Mouse (Mus musculus) embryo, embryonic 11.5 days (tissue): Measurements from ENCODE around the gene Xrra1.

ENCODE experiments used
- DNase-seq: peaks from one replicate; pipeline ENCODE4 v3.0.0-alpha.2; 2012; ENCODE audit warnings: low read depth, low spot score

Gene Xrra1

DNA sequence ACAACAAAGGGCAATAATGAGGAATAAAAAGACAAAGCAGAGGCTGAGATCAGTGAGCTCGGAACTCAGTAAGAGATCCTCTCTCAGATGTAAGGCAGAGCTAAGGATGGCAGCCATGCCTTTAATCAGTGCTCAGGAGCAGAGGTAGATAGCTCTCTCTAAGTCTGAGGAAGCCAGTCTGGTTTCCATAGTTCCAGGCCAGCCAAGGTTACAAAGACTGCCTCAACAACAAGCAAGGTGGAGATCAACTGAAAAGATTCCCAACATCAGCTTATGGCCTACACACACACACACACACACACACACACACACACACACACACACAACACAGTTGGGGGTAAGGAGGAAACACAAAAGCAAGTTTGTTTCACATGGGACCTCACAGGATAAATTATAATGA lies 7.8 kb upstream of the Xrra1 start:
- DNase-seq, result no peak

DNA sequence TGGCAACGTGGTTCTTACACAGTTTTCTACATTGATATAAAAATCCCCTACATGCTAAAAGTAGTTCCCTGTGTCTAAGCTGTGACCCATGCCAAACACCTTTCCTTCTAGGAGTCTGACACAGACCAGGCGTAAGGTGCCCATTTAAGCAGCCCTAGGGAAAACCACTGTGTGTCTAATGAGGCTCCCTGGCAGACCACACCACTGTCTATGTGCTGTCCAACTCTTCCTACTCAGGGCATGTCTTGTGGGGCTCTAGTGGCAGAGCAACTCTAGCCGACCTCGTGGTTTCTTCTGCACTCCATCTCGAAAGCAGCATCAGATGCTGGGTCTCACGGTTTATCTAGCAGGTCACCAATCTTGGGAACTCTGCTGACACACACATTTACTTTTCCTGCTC lies 7.3 kb upstream of the Xrra1 start:
- DNase-seq, result no peak

DNA sequence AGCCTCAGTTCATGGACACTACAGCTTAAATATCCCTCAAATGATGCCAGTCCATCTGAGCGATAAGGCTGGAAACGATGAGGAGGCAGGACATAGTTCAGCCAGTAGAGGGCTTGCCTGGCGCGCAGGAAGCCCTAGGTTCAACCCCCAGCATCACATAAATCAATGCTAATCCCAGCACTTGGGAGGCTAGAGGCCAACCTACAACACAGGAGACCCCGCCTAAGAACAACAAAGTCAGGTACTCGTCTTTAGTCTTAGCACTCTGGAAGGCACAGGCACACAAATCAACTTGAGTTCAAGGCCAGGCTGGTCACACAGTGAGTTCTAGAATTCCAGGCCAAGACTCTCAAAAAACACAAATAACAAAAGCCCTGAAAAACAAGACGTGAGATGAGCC lies 5.6 kb upstream of the Xrra1 start:
- DNase-seq, result no peak

DNA sequence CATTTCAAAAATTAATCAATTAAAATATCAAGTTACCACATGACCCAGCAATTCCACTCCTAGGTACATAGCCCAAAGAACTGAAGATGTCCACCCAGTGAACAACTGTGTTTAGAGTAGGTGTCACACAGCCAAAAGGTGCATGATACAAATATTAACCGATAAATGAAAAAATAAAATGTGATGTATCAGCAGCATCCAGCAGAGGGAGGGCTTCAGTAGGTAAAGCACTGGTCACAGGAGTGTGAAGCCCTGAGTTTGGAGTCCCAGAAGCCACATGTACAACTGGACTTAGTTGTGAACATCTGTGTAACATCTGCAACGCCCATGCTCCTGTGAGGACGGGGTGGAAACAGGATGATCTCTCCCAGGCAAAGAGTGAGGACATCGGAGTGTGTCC lies 4.6 kb upstream of the Xrra1 start:
- DNase-seq, result no peak

DNA sequence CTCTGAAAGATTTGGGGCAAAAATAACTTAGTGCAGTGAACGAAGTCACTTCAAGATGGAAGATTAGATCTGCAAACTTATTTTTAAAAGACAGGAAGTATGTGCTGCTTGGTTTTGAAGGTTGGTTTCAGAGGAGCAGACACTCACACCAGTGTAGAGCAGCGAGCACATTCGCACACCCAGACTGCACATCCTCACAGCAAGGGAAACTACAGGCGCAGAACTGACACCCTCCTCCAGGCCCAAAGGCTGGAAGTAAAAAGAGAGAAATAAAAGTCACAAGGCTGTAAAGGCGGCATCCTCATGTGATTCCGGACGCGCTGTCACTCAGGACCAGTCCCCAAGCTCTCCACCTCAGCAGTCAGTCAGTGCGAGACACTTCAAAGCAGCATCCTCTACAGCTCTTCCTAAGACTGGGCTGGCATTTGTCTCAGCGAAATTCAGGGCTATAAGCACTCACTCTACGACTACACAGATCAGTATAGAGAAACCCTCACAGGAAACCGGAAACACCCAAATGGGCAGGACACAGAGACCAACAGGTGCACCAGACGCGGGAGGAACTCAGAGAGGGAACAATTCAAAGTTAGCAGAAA lies 2.6 kb upstream of the Xrra1 start:
- DNase-seq, result no peak

DNA sequence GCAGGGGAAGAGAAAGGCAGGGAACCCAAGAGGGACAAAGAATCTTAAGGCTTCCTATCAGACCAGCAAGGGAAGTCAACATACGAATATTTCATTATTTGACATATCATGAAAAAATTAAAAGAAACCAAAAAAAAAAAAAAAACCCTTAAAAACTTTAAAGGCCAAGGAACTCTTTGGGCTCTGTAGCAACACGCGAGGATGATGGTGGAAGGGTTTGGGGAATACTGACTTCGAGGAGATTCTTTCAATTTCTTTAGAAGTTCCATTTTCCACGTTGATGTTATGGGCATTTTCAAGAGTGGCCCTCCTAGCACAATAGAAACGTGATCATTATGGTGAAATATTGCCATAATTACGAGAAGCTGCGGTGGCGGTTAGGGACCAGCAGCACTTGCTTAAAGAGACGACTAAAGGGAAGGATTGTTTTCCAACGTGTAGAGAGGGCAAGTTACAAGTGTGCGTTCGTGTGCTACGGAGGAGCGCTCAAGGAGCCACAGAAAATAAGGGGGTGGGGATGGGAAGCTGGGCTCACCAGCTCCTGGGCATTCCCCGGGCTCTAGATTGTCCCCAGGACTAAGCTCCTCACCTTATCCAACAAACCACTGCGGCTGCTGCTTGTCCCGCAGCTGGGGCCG lies 622 bp upstream of the Xrra1 start:
- no peak for DNase-seq

DNA sequence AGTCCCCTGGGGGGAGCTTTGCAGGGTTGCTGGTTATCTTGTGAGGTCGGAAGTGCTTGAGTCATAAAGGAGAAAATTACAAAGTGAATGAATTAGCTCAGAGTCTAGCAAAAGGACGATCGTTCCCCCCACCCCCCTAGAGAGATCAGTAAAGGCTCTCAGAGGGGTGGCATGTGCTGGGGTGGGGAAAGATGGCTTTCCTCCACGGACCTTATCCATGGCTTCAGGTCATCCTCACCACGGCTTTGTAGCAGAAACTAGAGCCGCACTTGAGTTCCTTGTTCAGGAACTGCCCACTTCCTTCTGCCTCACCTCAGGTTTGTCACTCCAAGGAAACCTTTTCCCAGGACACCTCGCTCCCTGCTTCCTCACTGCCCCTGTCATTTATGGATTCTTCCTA lies 4.4 kb downstream of the Xrra1 start, which contains the start of gene Spcs2:
Gene Spcs2 (minus strand): TSS at position 101 of the 400 bp plus-strand sequence.
- no peak for DNase-seq

DNA sequence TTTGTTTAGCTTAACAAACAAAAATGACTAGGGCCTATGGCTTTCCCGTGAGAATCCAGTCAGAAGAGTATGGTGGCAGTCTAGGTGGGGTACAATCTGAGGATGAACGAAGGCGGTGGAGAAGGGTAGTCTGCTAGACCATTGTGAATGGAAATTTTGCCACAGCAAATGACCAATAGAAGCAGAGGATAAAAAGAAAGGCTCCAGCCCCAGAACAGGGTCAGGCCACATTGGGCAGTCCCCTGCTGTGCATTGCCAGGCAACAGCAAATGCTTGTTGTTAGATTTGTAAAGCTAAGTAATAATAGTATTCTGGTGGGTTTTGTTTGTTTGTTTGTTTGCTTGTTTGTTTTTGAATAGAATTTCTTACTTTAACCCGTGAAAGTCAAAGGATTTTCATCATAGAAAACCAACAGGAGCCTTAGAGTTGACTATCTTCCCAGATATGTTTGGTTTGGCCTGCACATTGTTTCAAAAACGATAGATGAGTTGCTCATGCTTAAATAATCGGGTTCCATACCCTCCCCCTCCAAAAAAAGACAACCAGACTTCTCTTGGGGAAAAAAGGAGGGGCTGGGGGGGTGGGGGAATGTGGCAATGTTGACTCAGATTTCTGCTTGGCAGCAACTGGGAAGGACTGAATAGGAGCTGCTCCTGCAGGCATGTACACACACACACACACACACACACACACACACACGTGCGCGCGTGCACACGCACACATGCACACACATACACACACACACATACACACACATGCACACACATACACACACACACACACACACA lies 5.5 kb downstream of the Xrra1 start:
- no peak for DNase-seq

DNA sequence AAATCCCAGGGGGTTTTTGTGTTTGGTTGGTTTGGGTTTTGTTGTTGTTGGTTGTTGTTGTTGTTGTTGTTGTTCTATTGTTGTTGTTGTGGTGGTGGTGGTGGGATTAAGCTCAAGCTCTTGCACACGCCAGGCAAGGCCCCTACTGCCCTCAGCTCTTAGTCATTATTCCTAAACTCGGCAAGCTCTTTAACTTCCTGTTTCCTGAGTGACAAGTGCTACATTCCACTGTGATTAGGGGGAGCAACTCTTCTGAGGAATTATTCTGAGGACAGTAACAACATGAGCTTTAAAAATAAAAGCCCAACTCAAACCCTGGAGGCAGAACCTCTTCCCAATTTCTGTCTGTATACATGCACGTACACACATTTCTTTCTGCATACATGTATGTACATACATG lies 6.3 kb downstream of the Xrra1 start:
- DNase-seq, result no peak

DNA sequence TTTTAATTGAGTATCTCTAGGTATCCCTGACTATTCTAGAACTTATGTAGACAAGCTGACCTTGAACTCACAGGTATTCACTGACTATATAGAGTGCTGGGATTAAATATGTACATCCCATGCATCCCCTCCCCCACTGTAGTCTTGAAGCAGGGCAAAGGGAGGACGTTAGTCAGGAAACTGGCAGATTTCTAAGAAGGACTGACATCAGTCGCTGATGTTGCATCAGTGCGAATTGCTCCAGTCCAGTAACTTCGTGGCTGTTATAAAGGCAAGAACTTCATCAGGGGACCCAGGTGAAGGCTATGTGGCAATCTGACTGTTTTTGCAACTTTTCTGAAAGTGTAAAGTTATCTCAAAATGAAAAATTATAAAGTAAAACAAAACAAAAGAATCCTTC lies 10.4 kb downstream of the Xrra1 start:
- no peak for DNase-seq

DNA sequence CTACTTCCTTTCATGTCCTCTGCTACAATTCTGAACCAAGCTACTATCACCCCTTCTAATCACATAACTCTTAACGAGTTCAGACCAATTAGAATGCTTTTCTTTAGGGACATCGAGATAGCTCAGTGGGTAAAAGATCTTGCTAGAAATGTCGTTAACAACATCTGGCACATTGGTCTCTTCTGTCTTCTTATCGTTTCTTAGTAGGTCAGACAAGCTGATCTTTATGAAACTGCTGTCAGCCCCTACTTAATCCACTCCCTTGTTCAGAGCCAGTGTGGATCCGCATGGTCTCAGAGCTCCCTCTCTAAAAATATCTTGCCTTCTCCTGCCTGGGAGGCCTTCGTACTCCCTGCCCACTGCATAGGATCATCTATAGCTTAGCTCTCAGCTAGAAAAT lies 15.0 kb downstream of the Xrra1 start:
- no peak for DNase-seq

DNA sequence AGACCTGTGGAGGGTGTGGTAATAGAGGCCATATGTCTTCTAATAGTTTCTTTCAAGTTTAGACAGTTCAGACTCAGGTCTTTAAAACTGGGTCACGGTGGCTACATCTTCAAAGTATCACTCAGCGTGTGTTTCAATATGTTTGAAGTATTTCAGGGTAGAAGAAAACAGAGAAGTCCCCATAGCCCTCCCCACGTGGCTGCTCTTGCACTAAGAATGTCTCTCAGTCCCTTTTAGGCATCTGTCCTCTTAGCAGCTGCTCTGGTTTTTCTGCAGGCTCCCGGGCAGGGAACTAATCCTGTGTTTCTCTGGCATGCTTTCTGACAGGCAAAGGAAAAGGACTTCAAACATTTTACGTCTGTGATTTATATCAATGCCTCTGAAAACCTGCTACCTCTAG lies 17.0 kb downstream of the Xrra1 start:
- DNase-seq, result no peak

DNA sequence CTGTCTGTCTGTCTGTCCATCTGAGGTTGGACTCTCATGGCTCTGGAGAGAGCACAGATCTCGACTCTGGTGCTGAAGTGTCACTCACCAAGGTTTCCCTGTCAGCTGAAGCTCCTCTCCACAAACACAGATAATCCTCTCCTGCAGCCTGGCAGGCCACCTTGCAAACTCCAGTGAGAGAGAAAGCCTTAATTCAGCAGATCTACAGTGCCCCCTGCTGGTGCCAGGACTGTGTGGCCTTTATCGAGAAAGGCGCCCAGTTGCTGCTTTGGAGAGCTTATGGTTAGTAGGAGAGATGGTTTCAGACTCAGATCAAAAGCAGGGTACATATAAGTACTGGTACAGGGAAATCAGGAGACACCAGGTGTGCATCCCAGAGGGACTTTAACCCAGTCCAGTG lies 17.4 kb downstream of the Xrra1 start:
- DNase-seq, result peak; percentile 77

DNA sequence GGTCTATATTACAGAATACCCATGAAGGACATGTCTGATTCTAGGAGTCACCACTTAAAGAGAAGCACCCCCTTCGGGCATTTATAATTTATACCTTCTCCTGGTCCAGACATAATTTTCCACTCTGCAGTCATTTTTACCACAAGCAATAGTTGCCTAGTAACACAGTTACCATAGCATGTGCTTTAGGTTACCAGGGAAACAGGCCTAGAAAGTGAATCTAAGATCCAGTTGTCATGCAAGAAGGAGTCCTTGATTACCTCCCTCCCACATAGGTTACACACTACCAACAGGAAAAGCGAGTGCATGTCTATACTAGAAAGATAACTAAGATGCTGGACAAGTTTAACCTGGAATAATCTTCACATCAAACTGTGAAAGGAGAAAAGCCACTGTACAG lies 19.3 kb downstream of the Xrra1 start:
- no peak for DNase-seq

DNA sequence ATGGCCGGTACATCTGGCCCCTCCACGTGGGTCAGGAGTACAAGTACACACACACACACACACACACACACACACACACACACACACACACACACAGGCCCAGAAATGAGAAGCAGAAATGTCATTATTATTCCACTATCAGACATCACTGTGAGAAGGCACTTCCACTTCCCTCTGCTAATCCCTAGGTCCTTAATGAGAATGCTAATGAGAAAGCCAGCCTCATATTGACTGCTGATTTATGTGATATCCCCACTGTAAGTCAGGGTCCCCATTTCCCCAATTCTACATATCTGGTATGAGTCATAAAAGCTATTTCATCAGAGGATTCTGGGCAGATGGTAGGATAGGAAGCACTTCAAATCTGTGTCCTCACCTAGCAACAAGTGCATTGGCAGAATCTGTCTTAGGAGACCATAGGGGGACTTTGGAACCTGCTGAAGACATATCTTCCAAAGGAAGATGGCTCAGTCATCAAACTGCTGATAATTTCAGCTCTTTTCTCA lies 28.4 kb downstream of the Xrra1 start:
- DNase-seq, result no peak

DNA sequence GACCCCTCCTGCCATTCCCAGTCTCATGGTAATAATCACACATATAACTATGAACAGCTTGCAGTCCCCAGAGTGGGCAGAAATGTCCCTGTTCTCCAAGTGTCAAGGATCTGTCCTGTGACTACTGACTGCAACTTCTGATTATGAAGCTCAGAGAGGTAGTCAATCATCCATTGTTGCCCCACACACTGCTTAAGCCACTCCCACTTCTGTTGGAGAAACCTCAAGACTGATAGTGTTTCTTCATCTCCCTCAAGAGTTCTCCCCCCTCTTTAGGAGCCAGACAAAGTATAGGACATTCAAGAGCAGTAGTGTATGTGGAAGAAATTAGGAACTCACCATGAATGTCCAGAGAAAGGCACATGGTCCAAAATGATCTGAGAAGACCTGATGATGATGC lies 28.8 kb downstream of the Xrra1 start:
- DNase-seq, result no peak

DNA sequence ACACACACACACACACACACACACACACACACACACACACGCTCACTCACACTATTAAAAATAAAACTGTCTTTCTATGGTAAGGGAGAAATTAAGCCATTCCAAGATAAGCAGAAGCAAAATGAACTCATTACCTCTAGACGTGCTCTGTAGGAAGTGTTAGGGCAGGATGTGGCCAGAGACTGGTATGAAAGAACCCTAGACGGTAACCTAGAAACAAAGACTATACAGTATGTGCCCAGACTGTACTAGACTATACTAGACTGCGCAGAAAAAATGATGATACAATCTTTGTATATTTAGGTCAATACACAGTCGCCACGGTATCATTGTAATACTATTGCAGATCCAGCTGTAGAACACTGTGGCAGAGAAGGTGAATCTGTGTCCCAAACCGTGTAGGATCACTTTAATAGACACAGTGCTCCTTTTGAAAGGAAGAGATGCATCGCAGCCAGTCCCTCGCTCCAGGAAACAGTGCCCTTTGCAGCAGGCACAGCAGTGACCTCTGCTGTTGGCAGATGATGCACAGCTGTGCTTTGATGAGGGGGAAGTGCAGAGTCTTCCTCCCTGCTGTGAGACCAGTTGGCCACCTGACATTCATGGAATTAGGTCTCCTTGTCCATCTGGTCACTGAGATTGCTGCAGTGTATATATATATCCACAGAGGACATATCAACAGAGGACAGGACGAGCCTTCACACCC lies 30.4 kb downstream of the Xrra1 start:
- no peak for DNase-seq

DNA sequence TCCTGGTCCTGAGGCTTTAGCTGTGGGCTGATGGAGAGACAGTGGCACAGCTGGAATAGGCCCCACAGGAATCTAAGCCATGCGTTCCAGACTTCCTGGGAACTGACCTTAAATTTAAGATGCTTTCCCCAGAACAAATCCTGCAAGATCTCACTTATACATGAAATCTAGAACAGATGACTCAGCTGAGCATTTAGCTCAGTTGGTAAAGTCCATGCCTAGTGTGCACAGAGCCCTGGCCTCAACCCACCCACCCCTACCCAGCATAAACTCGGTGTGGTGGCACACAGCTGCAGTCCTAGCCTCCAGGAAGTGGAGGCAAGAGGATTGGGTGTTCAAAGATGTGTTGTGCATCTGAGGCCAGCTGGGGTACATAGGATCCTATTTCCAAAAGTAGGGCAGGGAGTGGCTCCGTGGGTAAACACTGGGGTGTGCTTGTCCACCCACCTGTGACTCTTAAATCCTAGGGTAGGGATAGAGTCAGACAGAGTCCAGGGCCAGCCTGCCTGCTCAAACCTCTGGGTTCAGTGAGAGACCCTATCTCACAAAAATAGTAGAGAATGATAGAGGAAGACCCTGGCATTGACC lies 31.3 kb downstream of the Xrra1 start:
- no peak for DNase-seq

DNA sequence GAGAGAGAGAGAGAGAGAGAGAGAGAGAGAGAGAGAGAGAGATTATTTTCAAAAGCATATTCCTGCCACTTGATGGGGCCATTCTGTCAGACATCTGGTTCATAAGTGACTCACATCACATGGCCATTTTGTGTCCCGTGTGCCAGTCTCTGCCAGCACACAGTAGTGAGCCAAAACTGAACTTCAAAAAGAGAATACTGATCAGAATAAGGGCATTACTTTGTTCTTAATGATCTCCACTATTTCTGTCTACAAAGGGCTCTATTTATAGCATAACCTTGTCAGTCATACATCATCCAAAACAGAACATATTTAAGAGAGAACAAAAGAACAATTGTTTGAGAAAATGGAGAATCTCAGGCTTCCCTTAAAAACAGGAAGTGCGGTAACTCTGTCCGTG lies 32.6 kb downstream of the Xrra1 start:
- DNase-seq, result no peak

DNA sequence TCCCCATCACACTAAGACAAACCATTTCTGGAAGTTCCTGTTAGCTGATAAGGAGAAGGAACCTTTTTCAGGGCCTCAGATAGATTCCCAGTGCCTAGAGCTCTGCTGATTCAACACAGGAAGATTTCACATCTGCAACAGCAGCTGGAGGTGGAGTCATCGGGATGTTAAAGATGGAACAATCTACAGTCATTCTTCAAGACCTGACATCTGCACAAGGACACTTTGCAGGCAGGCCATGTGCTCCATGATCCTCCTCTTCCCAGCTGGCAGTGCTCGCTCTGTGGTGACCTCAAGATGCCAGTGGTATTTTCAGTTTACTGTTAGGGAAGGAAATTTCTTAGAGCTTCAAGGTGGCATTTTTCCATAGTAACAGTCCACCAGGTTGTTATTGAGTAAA lies 33.4 kb downstream of the Xrra1 start:
- no peak for DNase-seq

DNA sequence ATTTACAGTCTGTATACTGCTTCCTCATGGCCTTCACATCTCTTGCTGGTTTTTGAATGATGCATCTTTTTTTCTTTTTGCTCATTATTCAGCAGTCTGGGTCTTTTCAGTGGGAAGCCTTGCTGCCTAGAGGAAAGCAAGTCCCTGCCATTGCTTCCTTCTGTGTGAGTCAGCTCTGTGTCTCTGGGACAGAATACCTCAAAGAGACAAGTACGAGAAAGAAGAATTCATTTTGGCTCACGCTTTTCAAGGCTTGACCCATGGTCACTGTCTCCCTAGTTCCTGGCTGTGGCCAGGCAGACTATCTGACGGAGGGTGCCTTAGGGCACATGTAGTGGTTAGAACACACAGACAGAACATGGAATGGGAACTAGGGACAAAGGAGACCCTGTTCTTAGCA lies 35.1 kb downstream of the Xrra1 start:
- no peak for DNase-seq

DNA sequence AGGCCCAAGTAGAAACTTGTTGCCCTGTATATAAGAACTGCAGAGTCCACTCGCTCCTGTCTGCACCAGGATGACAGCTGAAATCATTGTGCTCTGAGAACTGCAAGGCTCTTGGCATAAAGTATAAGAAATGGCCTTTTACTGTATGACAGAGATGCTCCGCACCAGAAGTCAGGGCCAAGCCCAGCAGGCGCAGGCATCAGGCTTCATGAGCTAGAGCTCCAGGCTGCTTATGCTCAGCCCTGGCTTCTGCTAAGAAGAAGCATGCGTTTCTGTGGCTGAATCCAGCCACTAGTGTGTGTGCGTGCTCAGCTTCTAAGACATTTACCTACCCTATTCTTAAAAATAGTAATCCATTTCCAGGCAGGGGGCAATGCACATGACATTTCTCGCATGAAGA lies 35.6 kb downstream of the Xrra1 start:
- no peak for DNase-seq
